Mouse (Mus musculus): ENCODE results near the gene Dmgdh. TPM values are rescaled to one million over a fixed set of nuclear protein-coding genes. Genes with fewer than 3 reads are reported as not detected.

The Dmgdh gene
- polyA plus RNA-seq, 1 experiment from 2014 or later = 0.14 TPM

GRCm38 (mm10) chr13:93653382-93653781, 20.9 kb upstream of the Dmgdh start:
- WGBS = 93% methylated on average over 6 of the region's 6 CpGs
- H3K9me3 ChIP-seq (ENCODE audit: control insufficient read depth, low read length) = no peaks in the 10 kb centered on the region
- no peak overlapping the region for H3K27ac ChIP-seq (ENCODE audit: low read length)
- no peaks in the 10 kb centered on the region for H3K4me1 ChIP-seq (replicated peaks; ENCODE audit: control insufficient read depth, insufficient read depth, low read length)
- no peaks in the 10 kb centered on the region for H3K27me3 ChIP-seq (replicated peaks; ENCODE audit: control insufficient read depth, insufficient read depth, low read length)
- H3K4me3 ChIP-seq (replicated peaks; ENCODE audit: low read length) = no peak overlapping the region
- H3K36me3 ChIP-seq (ENCODE audit: control insufficient read depth, insufficient read depth) = no peaks in the 10 kb centered on the region
- ATAC-seq = no peak
- H3K9ac ChIP-seq (replicated peaks; ENCODE audit: low read depth, low read length) = no peak overlapping the region
- H3K4me2 ChIP-seq (ENCODE audit: low read length) = no peak overlapping the region

GRCm38 (mm10) chr13:93657941-93658340, 16.3 kb upstream of the Dmgdh start:
- H3K4me2 ChIP-seq (ENCODE audit: low read length) = no peak overlapping the region
- H3K9me3 ChIP-seq (ENCODE audit: control insufficient read depth, low read length) = no peaks in the 10 kb centered on the region
- no peak overlapping the region for H3K27ac ChIP-seq (ENCODE audit: low read length)
- H3K4me3 ChIP-seq (replicated peaks; ENCODE audit: low read length) = no peak overlapping the region
- H3K4me1 ChIP-seq (replicated peaks; ENCODE audit: control insufficient read depth, insufficient read depth, low read length) = no peaks in the 10 kb centered on the region
- ATAC-seq = no peak
- WGBS = 78% methylated on average over 5 of the region's 5 CpGs
- H3K36me3 ChIP-seq (ENCODE audit: control insufficient read depth, insufficient read depth) = no peaks in the 10 kb centered on the region
- H3K9ac ChIP-seq (replicated peaks; ENCODE audit: low read depth, low read length) = no peak overlapping the region
- no peaks in the 10 kb centered on the region for H3K27me3 ChIP-seq (replicated peaks; ENCODE audit: control insufficient read depth, insufficient read depth, low read length)

- WGBS = 75% methylated on average over 4 of the region's 4 CpGs
- peak; percentile 38; the same call in 1 of the 2 replicates for ATAC-seq
- Histone ChIP-seq H3K4me2 (ENCODE audit: low read length) (no peak overlapping the region), H3K27ac (ENCODE audit: low read length) (no peak overlapping the region), H3K27me3 (replicated peaks; ENCODE audit: control insufficient read depth, insufficient read depth, low read length) (no peaks in the 10 kb centered on the region), H3K9ac (replicated peaks; ENCODE audit: low read depth, low read length) (no peak overlapping the region), H3K4me1 (replicated peaks; ENCODE audit: control insufficient read depth, insufficient read depth, low read length) (no peaks in the 10 kb centered on the region), H3K9me3 (ENCODE audit: control insufficient read depth, low read length) (no peaks in the 10 kb centered on the region), H3K36me3 (ENCODE audit: control insufficient read depth, insufficient read depth) (no peaks in the 10 kb centered on the region), H3K4me3 (replicated peaks; ENCODE audit: low read length) (no peak overlapping the region)
Observed at GRCm38 (mm10) chr13:93667586-93667985, 6.6 kb upstream of the Dmgdh start.

GRCm38 (mm10) chr13:93672371-93672770, 1.9 kb upstream of the Dmgdh start:
- 92% methylated on average over 4 of the region's 4 CpGs for WGBS
- Histone ChIP-seq H3K27ac (ENCODE audit: low read length) (no peak overlapping the region), H3K9ac (replicated peaks; ENCODE audit: low read depth, low read length) (no peak overlapping the region), H3K4me3 (replicated peaks; ENCODE audit: low read length) (no peak overlapping the region), H3K4me2 (ENCODE audit: low read length) (no peak overlapping the region), H3K27me3 (replicated peaks; ENCODE audit: control insufficient read depth, insufficient read depth, low read length) (peaks cover 9% of the 10 kb centered on the region), H3K4me1 (replicated peaks; ENCODE audit: control insufficient read depth, insufficient read depth, low read length) (no peaks in the 10 kb centered on the region), H3K36me3 (ENCODE audit: control insufficient read depth, insufficient read depth) (no peaks in the 10 kb centered on the region), H3K9me3 (ENCODE audit: control insufficient read depth, low read length) (no peaks in the 10 kb centered on the region)
- ATAC-seq = no peak

GRCm38 (mm10) chr13:93673296-93673695, 937 bp upstream of the Dmgdh start:
- Histone ChIP-seq H3K4me1 (replicated peaks; ENCODE audit: control insufficient read depth, insufficient read depth, low read length) (no peaks in the 10 kb centered on the region), H3K27ac (ENCODE audit: low read length) (no peak overlapping the region), H3K27me3 (replicated peaks; ENCODE audit: control insufficient read depth, insufficient read depth, low read length) (peaks cover 9% of the 10 kb centered on the region), H3K4me2 (ENCODE audit: low read length) (no peak overlapping the region), H3K36me3 (ENCODE audit: control insufficient read depth, insufficient read depth) (no peaks in the 10 kb centered on the region), H3K9ac (replicated peaks; ENCODE audit: low read depth, low read length) (no peak overlapping the region), H3K9me3 (ENCODE audit: control insufficient read depth, low read length) (no peaks in the 10 kb centered on the region), H3K4me3 (replicated peaks; ENCODE audit: low read length) (no peak overlapping the region)
- no peak for ATAC-seq
- 79% methylated on average over 2 of the region's 2 CpGs for WGBS

GRCm38 (mm10) chr13:93676864-93677263, 2.6 kb downstream of the Dmgdh start:
- Histone ChIP-seq H3K4me2 (ENCODE audit: low read length) (no peak overlapping the region), H3K9me3 (ENCODE audit: control insufficient read depth, low read length) (no peaks in the 10 kb centered on the region), H3K9ac (replicated peaks; ENCODE audit: low read depth, low read length) (no peak overlapping the region), H3K27me3 (replicated peaks; ENCODE audit: control insufficient read depth, insufficient read depth, low read length) (peaks cover 9% of the 10 kb centered on the region), H3K4me3 (replicated peaks; ENCODE audit: low read length) (no peak overlapping the region), H3K27ac (ENCODE audit: low read length) (no peak overlapping the region), H3K36me3 (ENCODE audit: control insufficient read depth, insufficient read depth) (no peaks in the 10 kb centered on the region), H3K4me1 (replicated peaks; ENCODE audit: control insufficient read depth, insufficient read depth, low read length) (no peaks in the 10 kb centered on the region)
- no peak for ATAC-seq
- WGBS = 84% methylated on average over 9 of the region's 9 CpGs

- Histone ChIP-seq H3K4me2 (ENCODE audit: low read length) (no peak overlapping the region), H3K4me1 (replicated peaks; ENCODE audit: control insufficient read depth, insufficient read depth, low read length) (no peaks in the 10 kb centered on the region), H3K9me3 (ENCODE audit: control insufficient read depth, low read length) (no peaks in the 10 kb centered on the region), H3K27ac (ENCODE audit: low read length) (no peak overlapping the region), H3K36me3 (ENCODE audit: control insufficient read depth, insufficient read depth) (no peaks in the 10 kb centered on the region), H3K4me3 (replicated peaks; ENCODE audit: low read length) (no peak overlapping the region), H3K27me3 (replicated peaks; ENCODE audit: control insufficient read depth, insufficient read depth, low read length) (no peaks in the 10 kb centered on the region; the same call in 1 of the 2 replicates), H3K9ac (replicated peaks; ENCODE audit: low read depth, low read length) (no peak overlapping the region)
- ATAC-seq = no peak
Observed at GRCm38 (mm10) chr13:93683336-93683735, 9.1 kb downstream of the Dmgdh start.

GRCm38 (mm10) chr13:93685226-93685625, 11.0 kb downstream of the Dmgdh start:
- H3K27ac ChIP-seq (ENCODE audit: low read length) = no peak overlapping the region
- H3K9me3 ChIP-seq (ENCODE audit: control insufficient read depth, low read length) = no peaks in the 10 kb centered on the region
- no peak overlapping the region for H3K4me3 ChIP-seq (replicated peaks; ENCODE audit: low read length)
- H3K36me3 ChIP-seq (ENCODE audit: control insufficient read depth, insufficient read depth) = no peaks in the 10 kb centered on the region
- 69% methylated on average over 4 of the region's 4 CpGs for WGBS
- no peak overlapping the region for H3K9ac ChIP-seq (replicated peaks; ENCODE audit: low read depth, low read length)
- no peak overlapping the region for H3K4me2 ChIP-seq (ENCODE audit: low read length)
- H3K27me3 ChIP-seq (replicated peaks; ENCODE audit: control insufficient read depth, insufficient read depth, low read length) = no peaks in the 10 kb centered on the region; the same call in 1 of the 2 replicates
- ATAC-seq = no peak
- H3K4me1 ChIP-seq (replicated peaks; ENCODE audit: control insufficient read depth, insufficient read depth, low read length) = no peaks in the 10 kb centered on the region

- 6% methylated on average over 5 of the region's 5 CpGs for WGBS
- Histone ChIP-seq H3K27me3 (replicated peaks; ENCODE audit: control insufficient read depth, insufficient read depth, low read length) (no peaks in the 10 kb centered on the region; the same call in 1 of the 2 replicates), H3K36me3 (ENCODE audit: control insufficient read depth, insufficient read depth) (no peaks in the 10 kb centered on the region), H3K4me3 (replicated peaks; ENCODE audit: low read length) (no peak overlapping the region), H3K27ac (ENCODE audit: low read length) (no peak overlapping the region), H3K4me1 (replicated peaks; ENCODE audit: control insufficient read depth, insufficient read depth, low read length) (no peaks in the 10 kb centered on the region), H3K9me3 (ENCODE audit: control insufficient read depth, low read length) (no peaks in the 10 kb centered on the region), H3K9ac (replicated peaks; ENCODE audit: low read depth, low read length) (no peak overlapping the region), H3K4me2 (ENCODE audit: low read length) (no peak overlapping the region)
- no peak for ATAC-seq
Observed at GRCm38 (mm10) chr13:93687321-93687720, 13.1 kb downstream of the Dmgdh start.

GRCm38 (mm10) chr13:93689566-93689965, 15.3 kb downstream of the Dmgdh start:
- no peaks in the 10 kb centered on the region; the same call in 1 of the 2 replicates for H3K27me3 ChIP-seq (replicated peaks; ENCODE audit: control insufficient read depth, insufficient read depth, low read length)
- no peak overlapping the region for H3K4me3 ChIP-seq (replicated peaks; ENCODE audit: low read length)
- no peaks in the 10 kb centered on the region for H3K36me3 ChIP-seq (ENCODE audit: control insufficient read depth, insufficient read depth)
- no peak for ATAC-seq
- H3K27ac ChIP-seq (ENCODE audit: low read length) = no peak overlapping the region
- no peak overlapping the region for H3K9ac ChIP-seq (replicated peaks; ENCODE audit: low read depth, low read length)
- no peaks in the 10 kb centered on the region for H3K9me3 ChIP-seq (ENCODE audit: control insufficient read depth, low read length)
- 94% methylated on average over 3 of the region's 3 CpGs for WGBS
- no peak overlapping the region for H3K4me2 ChIP-seq (ENCODE audit: low read length)
- H3K4me1 ChIP-seq (replicated peaks; ENCODE audit: control insufficient read depth, insufficient read depth, low read length) = no peaks in the 10 kb centered on the region
